Mouse (Mus musculus): ENCODE results near the gene Kti12. TPM values are rescaled to one million over a fixed set of nuclear protein-coding genes. Genes with fewer than 3 reads are reported as not detected.

Gene Kti12
- polyA plus RNA-seq (2015; fragmentation: Nextera tagmentation; extraction: Ambion mirVana), result 57.6 and 57.8 TPM in 2 replicates

- under 1% methylated on average over 77 of the region's 77 CpGs for WGBS
- H3K9me3 ChIP-seq, result no peaks in the 10 kb centered on the region
- H3K36me3 ChIP-seq, result no peaks in the 10 kb centered on the region
- H3K4me3 ChIP-seq (replicated peaks), result peak within 1 kb of the TSS; percentile 86
- peak within 1 kb of the TSS; percentile 78 for H3K9ac ChIP-seq
- peak within 1 kb of the TSS; percentile 86 for H3K4me2 ChIP-seq (replicated peaks)
- H3K27ac ChIP-seq, result peak within 1 kb of the TSS; percentile 93
- H3K4me1 ChIP-seq (replicated peaks), result 0 out of 2 replicates have a peak, but pooled peaks cover 8% of the 10 kb centered on the region
- no peaks in the 10 kb centered on the region for H3K27me3 ChIP-seq (replicated peaks)
- peak; percentile 90 for ATAC-seq
Observed at GRCm38 (mm10) chr4:108847715-108848504, at the start of gene Kti12. Gene Kti12 (plus strand): TSS chr4:108847785.

GRCm38 (mm10) chr4:108798083-108798830, 49.3 kb upstream of the Kti12 start:
- no peaks in the 10 kb centered on the region for H3K36me3 ChIP-seq
- peak; percentile 55 for ATAC-seq
- 53% methylated on average over 2 of the region's 2 CpGs for WGBS

GRCm38 (mm10) chr4:108803535-108803934, 44.0 kb upstream of the Kti12 start:
- no peak overlapping the region for H3K9ac ChIP-seq
- no peaks in the 10 kb centered on the region for H3K36me3 ChIP-seq
- no peaks in the 10 kb centered on the region for H3K4me1 ChIP-seq (replicated peaks)
- no peaks in the 10 kb centered on the region for H3K27me3 ChIP-seq (replicated peaks)
- WGBS, result 80% methylated on average over 2 of the region's 2 CpGs
- no peak overlapping the region for H3K4me2 ChIP-seq (replicated peaks)
- no peak overlapping the region for H3K4me3 ChIP-seq (replicated peaks)
- no peaks in the 10 kb centered on the region for H3K9me3 ChIP-seq
- no peak for ATAC-seq
- H3K27ac ChIP-seq, result no peak overlapping the region

More at GRCm38 (mm10) chr4:108798083-108798830, 49.3 kb upstream of the Kti12 start:
- Histone ChIP-seq H3K27me3 (replicated peaks) (no peaks in the 10 kb centered on the region), H3K4me1 (replicated peaks) (no peaks in the 10 kb centered on the region), H3K4me2 (replicated peaks) (no peak overlapping the region), H3K9me3 (no peaks in the 10 kb centered on the region), H3K9ac (no peak overlapping the region), H3K4me3 (replicated peaks) (no peak overlapping the region), H3K27ac (no peak overlapping the region)

- no peak overlapping the region for H3K27ac ChIP-seq
- no peaks in the 10 kb centered on the region for H3K4me1 ChIP-seq (replicated peaks)
- H3K9ac ChIP-seq, result no peak overlapping the region
- H3K36me3 ChIP-seq, result no peaks in the 10 kb centered on the region
- WGBS, result 64% methylated on average over 4 of the region's 4 CpGs
- no peaks in the 10 kb centered on the region for H3K27me3 ChIP-seq (replicated peaks)
- H3K9me3 ChIP-seq, result no peaks in the 10 kb centered on the region
- no peak for ATAC-seq
- no peak overlapping the region for H3K4me2 ChIP-seq (replicated peaks)
- no peak overlapping the region for H3K4me3 ChIP-seq (replicated peaks)
Observed at GRCm38 (mm10) chr4:108811142-108811541, 36.4 kb upstream of the Kti12 start.

GRCm38 (mm10) chr4:108811550-108811949, 36.0 kb upstream of the Kti12 start:
- 78% methylated on average over 6 of the region's 6 CpGs for WGBS
- no peak for ATAC-seq
- no peaks in the 10 kb centered on the region for H3K27me3 ChIP-seq (replicated peaks)
- H3K27ac ChIP-seq, result no peak overlapping the region
- H3K4me3 ChIP-seq (replicated peaks), result no peak overlapping the region
- H3K36me3 ChIP-seq, result no peaks in the 10 kb centered on the region
- no peaks in the 10 kb centered on the region for H3K4me1 ChIP-seq (replicated peaks)
- H3K9me3 ChIP-seq, result no peaks in the 10 kb centered on the region
- H3K4me2 ChIP-seq (replicated peaks), result no peak overlapping the region
- no peak overlapping the region for H3K9ac ChIP-seq

- Histone ChIP-seq H3K27ac (no peak overlapping the region), H3K4me1 (replicated peaks) (no peaks in the 10 kb centered on the region), H3K36me3 (peaks cover 18% of the 10 kb centered on the region), H3K9me3 (no peaks in the 10 kb centered on the region), H3K4me3 (replicated peaks) (no peak overlapping the region), H3K27me3 (replicated peaks) (no peaks in the 10 kb centered on the region), H3K9ac (no peak overlapping the region), H3K4me2 (replicated peaks) (no peak overlapping the region)
- ATAC-seq, result no peak
- WGBS, result 93% methylated on average over 3 of the region's 3 CpGs
Observed at GRCm38 (mm10) chr4:108825677-108826076, 21.9 kb upstream of the Kti12 start.

- no peaks in the 10 kb centered on the region for H3K9me3 ChIP-seq
- H3K36me3 ChIP-seq, result peaks cover 18% of the 10 kb centered on the region
- 89% methylated on average over 1 of the region's 1 CpGs for WGBS
- no peak for ATAC-seq
- no peaks in the 10 kb centered on the region for H3K4me1 ChIP-seq (replicated peaks)
- H3K4me2 ChIP-seq (replicated peaks), result no peak overlapping the region
- H3K27ac ChIP-seq, result no peak overlapping the region
- H3K27me3 ChIP-seq (replicated peaks), result no peaks in the 10 kb centered on the region
- no peak overlapping the region for H3K9ac ChIP-seq
- H3K4me3 ChIP-seq (replicated peaks), result no peak overlapping the region
Observed at GRCm38 (mm10) chr4:108826096-108826495, 21.5 kb upstream of the Kti12 start.

- no peak overlapping the region for H3K4me3 ChIP-seq (replicated peaks)
Observed at GRCm38 (mm10) chr4:108826643-108827042, 20.9 kb upstream of the Kti12 start.

GRCm38 (mm10) chr4:108830698-108831097, 16.9 kb upstream of the Kti12 start:
- H3K4me3 ChIP-seq (replicated peaks), result no peak overlapping the region
- 85% methylated on average over 1 of the region's 1 CpGs for WGBS
- peaks cover 6% of the 10 kb centered on the region; the same call in 1 of the 2 replicates for H3K36me3 ChIP-seq
- peaks cover 6% of the 10 kb centered on the region for H3K4me1 ChIP-seq (replicated peaks)
- H3K27me3 ChIP-seq (replicated peaks), result no peaks in the 10 kb centered on the region
- no peaks in the 10 kb centered on the region for H3K9me3 ChIP-seq
- ATAC-seq, result no peak
- H3K9ac ChIP-seq, result no peak overlapping the region
- no peak overlapping the region for H3K27ac ChIP-seq
- no peak overlapping the region for H3K4me2 ChIP-seq (replicated peaks)

More at GRCm38 (mm10) chr4:108826643-108827042, 20.9 kb upstream of the Kti12 start:
- Histone ChIP-seq H3K9me3 (no peaks in the 10 kb centered on the region), H3K4me1 (replicated peaks) (peaks cover under 1% of the 10 kb centered on the region; the same call in 1 of the 2 replicates), H3K4me2 (replicated peaks) (no peak overlapping the region), H3K36me3 (peaks cover 18% of the 10 kb centered on the region), H3K27ac (no peak overlapping the region), H3K9ac (no peak overlapping the region), H3K27me3 (replicated peaks) (no peaks in the 10 kb centered on the region)
- 86% methylated on average over 2 of the region's 2 CpGs for WGBS
- ATAC-seq, result no peak

- H3K27ac ChIP-seq, result peak within 1 kb of the TSS; percentile 98
- peak; percentile 94 for ATAC-seq
- H3K4me2 ChIP-seq (replicated peaks), result peak within 1 kb of the TSS; percentile 69
- H3K36me3 ChIP-seq, result no peaks in the 10 kb centered on the region
- WGBS, result under 1% methylated on average over 73 of the region's 73 CpGs
- H3K4me3 ChIP-seq (replicated peaks), result peak within 1 kb of the TSS; percentile 88
- H3K27me3 ChIP-seq (replicated peaks), result no peaks in the 10 kb centered on the region
- H3K4me1 ChIP-seq (replicated peaks), result peaks cover 10% of the 10 kb centered on the region
- no peaks in the 10 kb centered on the region for H3K9me3 ChIP-seq
- peak within 1 kb of the TSS; percentile 95 for H3K9ac ChIP-seq
Observed at GRCm38 (mm10) chr4:108832916-108833827, 14.4 kb upstream of the Kti12 start, which contains the start of gene Btf3l4. Gene Btf3l4 (minus strand): TSS chr4:108833614.

GRCm38 (mm10) chr4:108833828-108834114, 13.8 kb upstream of the Kti12 start:
- peak overlapping the region; percentile 98 for H3K27ac ChIP-seq
- peaks cover 10% of the 10 kb centered on the region for H3K4me1 ChIP-seq (replicated peaks)
- no peaks in the 10 kb centered on the region for H3K36me3 ChIP-seq
- peak overlapping the region; percentile 69 for H3K4me2 ChIP-seq (replicated peaks)
- no peaks in the 10 kb centered on the region for H3K27me3 ChIP-seq (replicated peaks)
- ATAC-seq, result no peak; the same call in 1 of the 2 replicates
- peak overlapping the region; percentile 71 for H3K9ac ChIP-seq
- 0% methylated on average over 6 of the region's 6 CpGs for WGBS
- peak overlapping the region; percentile 88 for H3K4me3 ChIP-seq (replicated peaks)
- H3K9me3 ChIP-seq, result no peaks in the 10 kb centered on the region
